Mouse (Mus musculus) kidney, embryonic 16.5 days (tissue): ENCODE measurements at regions not wholly inside any gene's neighbourhood (a gene's known extent, or its start where the extent isn't known, plus 50 kb on each side); places are given as distances from the start of the nearest gene placed in this dataset.

ENCODE experiments used
- ATAC-seq: fragments of 200-750 bp; cut with Nextera tagmentation; 2 replicates; pipeline ENCODE4 v1.8.0; 2017; ENCODE audit warnings: moderate TSS enrichment; ENCODE audit not compliant: low FRiP score, low TSS enrichment
- H3K27ac ChIP-seq: fragments of 300-500 bp; sonication (generic); 2 replicates; pipeline ENCODE4 v1.5.1; 2014; ENCODE audit warnings: low read length
- H3K27me3 ChIP-seq: fragments of 300-500 bp; sonication (generic); 2 replicates; pipeline ENCODE4 v1.6.1; 2014; ENCODE audit warnings: low read length, control low read depth, mixed read lengths; ENCODE audit not compliant: insufficient read depth
- H3K36me3 ChIP-seq: fragments of 300-500 bp; sonication (generic); 2 replicates; pipeline ENCODE4 v1.6.1; 2014; ENCODE audit warnings: low read length, control low read depth, mixed read lengths; ENCODE audit not compliant: insufficient read depth
- H3K4me1 ChIP-seq: fragments of 300-500 bp; sonication (generic); 2 replicates; pipeline ENCODE4 v1.6.1; 2014; ENCODE audit warnings: low read length, control low read depth, mixed read lengths; ENCODE audit not compliant: insufficient read depth
- H3K4me2 ChIP-seq: fragments of 300-500 bp; sonication (generic); replicated peaks from 2 replicates; pipeline ENCODE4 v1.6.1; 2014; ENCODE audit warnings: low read depth, low read length
- H3K4me3 ChIP-seq: fragments of 300-500 bp; sonication (generic); 2 replicates; pipeline ENCODE4 v1.5.1; 2014; ENCODE audit warnings: mild to moderate bottlenecking, low read length
- H3K9ac ChIP-seq: fragments of 300-500 bp; sonication (generic); replicated peaks from 2 replicates; pipeline ENCODE4 v1.6.1; 2014; ENCODE audit warnings: low read length
- H3K9me3 ChIP-seq: fragments of 300-500 bp; sonication (generic); 2 replicates; pipeline ENCODE4 v1.6.1; 2016; ENCODE audit warnings: low read length, control low read depth
- WGBS: fragments of 180-500 bp; shearing (Covaris S2); extraction: QIAGEN DNeasy Blood & Tissue Kit; methylation state at CpG from one replicate; pipeline ENCODE4 v1.1.7; 2014; 5-methylcytosine and 5-hydroxymethylcytosine counted together

GRCm38 (mm10) chr13:113536306-113536705 is 82.1 kb downstream of the Snx18 start:
- Histone ChIP-seq H3K4me3 (no peak overlapping the region), H3K9me3 (no peaks in the 10 kb centered on the region), H3K4me1 (0 out of 2 replicates have a peak, but pooled peaks cover 9% of the 10 kb centered on the region), H3K27ac (no peak overlapping the region), H3K4me2 (no peak overlapping the region), H3K9ac (no peak overlapping the region), H3K27me3 (no peaks in the 10 kb centered on the region), H3K36me3 (no peaks in the 10 kb centered on the region)
- ATAC-seq = no peak
- 86% methylated on average over 4 of the region's 4 CpGs for WGBS

- WGBS = 56% methylated on average over 8 of the region's 8 CpGs
- no peak for ATAC-seq
These were observed 83.5 kb downstream of the Snx18 start for GRCm38 (mm10) chr13:113534664-113535455.

GRCm38 (mm10) chr13:113533884-113534445 is 84.4 kb downstream of the Snx18 start:
- WGBS = 49% methylated on average over 4 of the region's 4 CpGs
- no peak overlapping the region for H3K4me3 ChIP-seq
- H3K27ac ChIP-seq = no peak overlapping the region
- no peak overlapping the region for H3K4me2 ChIP-seq
- no peak for ATAC-seq
- 0 out of 2 replicates have a peak, but pooled peaks cover 9% of the 10 kb centered on the region for H3K4me1 ChIP-seq
- H3K9me3 ChIP-seq = no peaks in the 10 kb centered on the region
- H3K27me3 ChIP-seq = no peaks in the 10 kb centered on the region
- no peak overlapping the region for H3K9ac ChIP-seq
- no peaks in the 10 kb centered on the region for H3K36me3 ChIP-seq

More at GRCm38 (mm10) chr13:113534664-113535455, 83.5 kb downstream of the Snx18 start:
- no peaks in the 10 kb centered on the region for H3K36me3 ChIP-seq
- no peak overlapping the region for H3K4me3 ChIP-seq
- H3K27me3 ChIP-seq = no peaks in the 10 kb centered on the region
- H3K27ac ChIP-seq = no peak overlapping the region
- 0 out of 2 replicates have a peak, but pooled peaks cover 9% of the 10 kb centered on the region for H3K4me1 ChIP-seq
- H3K9me3 ChIP-seq = no peaks in the 10 kb centered on the region
- no peak overlapping the region for H3K9ac ChIP-seq
- H3K4me2 ChIP-seq = no peak overlapping the region

- WGBS = 67% methylated on average over 6 of the region's 6 CpGs
- H3K27me3 ChIP-seq = no peaks in the 10 kb centered on the region
- H3K36me3 ChIP-seq = no peaks in the 10 kb centered on the region
- no peaks in the 10 kb centered on the region for H3K4me1 ChIP-seq
- no peak overlapping the region for H3K4me3 ChIP-seq
- no peak overlapping the region for H3K4me2 ChIP-seq
- H3K27ac ChIP-seq = no peak overlapping the region
- no peak overlapping the region for H3K9ac ChIP-seq
- no peak for ATAC-seq
- no peaks in the 10 kb centered on the region for H3K9me3 ChIP-seq
These were observed 91.4 kb downstream of the Snx18 start for GRCm38 (mm10) chr13:113526997-113527396.

- Histone ChIP-seq H3K36me3 (no peaks in the 10 kb centered on the region), H3K4me2 (no peak overlapping the region), H3K4me3 (no peak overlapping the region), H3K27ac (no peak overlapping the region), H3K9ac (no peak overlapping the region), H3K27me3 (no peaks in the 10 kb centered on the region), H3K9me3 (no peaks in the 10 kb centered on the region), H3K4me1 (no peaks in the 10 kb centered on the region)
- ATAC-seq = no peak
- 78% methylated on average over 5 of the region's 5 CpGs for WGBS
These were observed 94.9 kb downstream of the Snx18 start for GRCm38 (mm10) chr13:113523503-113523902.

- 64% methylated on average over 6 of the region's 6 CpGs for WGBS
- Histone ChIP-seq H3K4me3 (no peak overlapping the region), H3K27me3 (no peaks in the 10 kb centered on the region), H3K27ac (no peak overlapping the region), H3K4me1 (peaks cover 9% of the 10 kb centered on the region), H3K36me3 (no peaks in the 10 kb centered on the region), H3K9ac (no peak overlapping the region), H3K9me3 (no peaks in the 10 kb centered on the region), H3K4me2 (no peak overlapping the region)
- no peak for ATAC-seq
These were observed 100.2 kb downstream of the Snx18 start for GRCm38 (mm10) chr13:113518144-113518543.

GRCm38 (mm10) chr13:113516102-113516501 is 102.3 kb downstream of the Snx18 start:
- H3K4me1 ChIP-seq = peaks cover 9% of the 10 kb centered on the region
- no peak for ATAC-seq
- H3K9ac ChIP-seq = no peak overlapping the region
- WGBS = 93% methylated on average over 1 of the region's 1 CpGs
- H3K9me3 ChIP-seq = no peaks in the 10 kb centered on the region
- no peak overlapping the region for H3K4me2 ChIP-seq
- no peaks in the 10 kb centered on the region for H3K27me3 ChIP-seq
- no peak overlapping the region for H3K4me3 ChIP-seq
- no peak overlapping the region for H3K27ac ChIP-seq
- H3K36me3 ChIP-seq = no peaks in the 10 kb centered on the region

- H3K9me3 ChIP-seq = no peaks in the 10 kb centered on the region
- ATAC-seq = no peak
- no peaks in the 10 kb centered on the region for H3K27me3 ChIP-seq
- H3K4me2 ChIP-seq = no peak overlapping the region; the same call in 1 of the 2 replicates
- H3K27ac ChIP-seq = peak overlapping the region; percentile 77
- 25% methylated on average over 7 of the region's 7 CpGs for WGBS
- H3K9ac ChIP-seq = 0 out of 2 replicates have a peak overlapping the region, but pooled peaks have one; percentile 41
- H3K4me3 ChIP-seq = no peak overlapping the region
- peaks cover 9% of the 10 kb centered on the region for H3K4me1 ChIP-seq
- no peaks in the 10 kb centered on the region for H3K36me3 ChIP-seq
These were observed 103.2 kb downstream of the Snx18 start for GRCm38 (mm10) chr13:113515162-113515600.

- H3K4me2 ChIP-seq = no peak overlapping the region
- no peaks in the 10 kb centered on the region for H3K36me3 ChIP-seq
- no peak overlapping the region for H3K9ac ChIP-seq
- 23% methylated on average over 10 of the region's 10 CpGs for WGBS
- H3K4me3 ChIP-seq = no peak overlapping the region
- H3K27me3 ChIP-seq = no peaks in the 10 kb centered on the region
- no peaks in the 10 kb centered on the region for H3K9me3 ChIP-seq
- H3K4me1 ChIP-seq = peaks cover 18% of the 10 kb centered on the region
- peak; percentile 89 for ATAC-seq
- H3K27ac ChIP-seq = peak overlapping the region; percentile 77
These were observed 108.8 kb downstream of the Snx18 start for GRCm38 (mm10) chr13:113509403-113510185.
